Mouse (Mus musculus) gastrocnemius, adult 2 months (tissue): ENCODE measurements around the gene Clec4n. TPM values are rescaled to one million over a fixed set of nuclear protein-coding genes. Genes with fewer than 3 reads are reported as not detected.
"Not testable (repeated sequence)": the region's sequence is repeated elsewhere in the genome, so short reads cannot be mapped to it uniquely, and the experiment has no call there.

Experiments
- DNase-seq: peaks from one replicate; pipeline ENCODE4 v3.0.0; 2022
- H3K27ac ChIP-seq: fragments of 200-600 bp; 2 replicates; pipeline ENCODE4 v1.8.1; 2022; ENCODE audit warnings: mild to moderate bottlenecking
- H3K4me3 ChIP-seq: fragments of 200-600 bp; 2 replicates; pipeline ENCODE4 v1.8.1; 2022; ENCODE audit warnings: mild to moderate bottlenecking, moderate library complexity
- CTCF ChIP-seq: fragments of 200-600 bp; IDR thresholded peaks from 2 replicates; pipeline ENCODE4 v1.8.1; 2022; ENCODE audit warnings: antibody characterized with exemption, mild to moderate bottlenecking, moderate library complexity
- intact Hi-C: fragments of 180-260 bp; cut with DNase I; formaldehyde crosslinking; loops from one replicate; pipeline ENCODE4 v1.15.1; 2025
- long read RNA-seq, 2 experiments: library from polyadenylated mRNA; stranded (forward); transcript quantifications; one replicate each; pipeline ENCODE4 v2.0.0; 2021
- total RNA-seq, 2 experiments: library from RNA; stranded (reverse); gene quantifications; 2 replicates each; pipeline ENCODE4 v1.2.3; 2021

Clec4n gene
- not detected for total RNA-seq
- long read RNA-seq, experiment 1: 0 reads
- long read RNA-seq, experiment 2: 0 reads

DNA sequence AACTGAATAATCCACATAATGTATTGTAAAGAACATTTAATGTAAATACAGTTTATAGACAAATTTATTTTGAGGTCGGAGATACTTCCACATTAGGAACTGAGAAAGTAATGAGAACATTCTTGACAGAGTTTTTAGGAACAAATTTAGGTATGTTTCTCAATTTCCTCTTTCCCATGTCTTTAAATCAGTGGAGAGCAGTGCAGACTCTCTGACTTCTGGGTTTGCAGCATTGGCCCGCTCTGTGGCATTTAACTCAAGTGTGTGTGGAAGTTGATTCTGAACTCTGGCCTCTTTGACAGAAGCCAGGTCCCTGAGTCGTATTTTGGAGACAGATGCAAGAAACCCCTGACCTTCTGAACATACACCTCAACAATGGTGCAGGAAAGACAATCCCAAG is at the start of gene Clec4n:
Clec4n (plus strand) TSS at position 200 of the 400 bp plus-strand sequence.
- intact Hi-C loops: no loop called here
- no peak within 1 kb of the TSS for H3K27ac ChIP-seq
- TF ChIP-seq CTCF: no peak
- H3K4me3 ChIP-seq: no peak within 1 kb of the TSS
- no peak for DNase-seq

DNA sequence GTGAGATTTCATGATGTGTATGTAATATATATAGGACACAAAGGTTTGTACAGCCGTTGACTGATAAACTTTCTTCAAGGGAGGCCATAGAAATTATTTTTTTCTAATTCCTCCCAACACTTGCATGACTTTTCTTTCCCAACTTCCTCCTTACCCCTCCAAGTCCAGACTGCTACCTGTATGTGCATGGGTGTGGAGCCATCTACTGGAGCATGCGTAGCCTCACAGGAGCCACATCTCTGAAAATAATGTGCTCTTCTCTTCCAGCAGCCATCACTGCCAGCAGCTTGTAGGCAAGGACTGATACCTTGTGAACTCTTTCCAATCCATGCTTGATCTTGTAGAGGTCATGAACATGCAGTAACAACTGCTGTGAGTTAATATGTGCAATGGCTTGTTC is 44.8 kb upstream of the Clec4n start:
- peak; percentile 13; the same call in 1 of the 2 replicates for TF ChIP-seq CTCF
- DNase-seq, H3K27ac ChIP-seq, H3K4me3 ChIP-seq, intact Hi-C loops: not testable (repeated sequence)

DNA sequence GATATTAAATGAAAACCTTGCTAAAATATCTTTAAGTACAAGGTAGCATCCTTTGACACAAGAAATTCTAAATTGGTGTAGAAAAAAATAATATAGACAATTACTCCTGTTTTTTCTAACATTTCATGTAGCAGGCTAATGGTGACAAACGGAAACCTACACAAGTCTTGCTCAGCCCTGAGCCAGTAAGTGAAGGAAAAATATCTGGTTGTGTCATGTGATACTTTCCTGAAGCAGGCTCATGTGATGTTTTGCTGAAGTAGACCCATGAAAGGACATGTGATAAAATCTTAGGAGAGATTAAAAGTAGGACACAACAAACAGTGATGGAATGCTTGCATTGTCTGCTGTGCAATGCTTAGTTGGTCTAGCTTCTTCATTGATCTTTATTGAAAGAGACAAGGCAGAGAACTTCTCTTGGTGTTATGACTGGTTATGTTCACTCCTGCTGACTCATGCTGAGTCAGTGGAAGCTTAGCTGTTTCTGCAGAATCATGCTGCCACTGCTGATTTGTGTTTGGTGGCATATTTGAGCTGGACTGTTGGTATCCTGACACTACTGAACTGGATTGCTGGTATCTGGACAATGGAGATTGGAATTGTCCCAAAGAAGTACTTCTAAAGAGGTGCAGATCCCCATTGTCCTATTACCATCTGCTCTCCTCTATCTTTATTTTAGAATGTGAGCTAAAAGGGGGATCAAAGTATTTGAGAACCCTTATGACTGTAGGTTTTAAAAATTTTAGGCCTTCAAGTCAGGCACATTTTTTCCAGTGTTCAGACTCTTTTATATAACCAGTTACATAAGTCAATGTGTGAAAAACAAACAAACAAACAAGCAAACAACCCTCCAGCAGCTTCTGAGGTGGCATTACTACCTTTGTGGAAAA is 22.2 kb upstream of the Clec4n start:
- DNase-seq: no peak
- H3K27ac ChIP-seq: no peak overlapping the region
- intact Hi-C loops: no loop called here
- H3K4me3 ChIP-seq: no peak overlapping the region
- TF ChIP-seq CTCF: no peak

DNA sequence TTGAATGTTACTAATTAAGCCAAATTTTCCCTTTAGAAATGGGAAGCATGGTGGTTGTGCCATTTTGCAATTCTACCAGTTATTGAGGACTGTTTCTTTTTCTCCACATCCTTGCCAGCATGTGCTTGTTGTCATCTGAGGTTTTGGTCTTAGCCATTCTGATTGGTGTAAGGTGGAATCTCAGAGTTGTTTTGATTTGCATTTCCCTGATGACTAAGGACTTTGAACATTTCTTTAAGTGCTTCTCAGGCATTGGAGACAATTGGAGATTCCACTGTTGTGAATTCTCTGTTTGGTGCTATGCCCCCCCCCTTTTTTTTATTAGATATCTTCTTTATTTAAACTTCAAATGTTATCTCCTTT is 21.6 kb upstream of the Clec4n start:
- DNase-seq, H3K27ac ChIP-seq, intact Hi-C loops, H3K4me3 ChIP-seq: not testable (repeated sequence)

DNA sequence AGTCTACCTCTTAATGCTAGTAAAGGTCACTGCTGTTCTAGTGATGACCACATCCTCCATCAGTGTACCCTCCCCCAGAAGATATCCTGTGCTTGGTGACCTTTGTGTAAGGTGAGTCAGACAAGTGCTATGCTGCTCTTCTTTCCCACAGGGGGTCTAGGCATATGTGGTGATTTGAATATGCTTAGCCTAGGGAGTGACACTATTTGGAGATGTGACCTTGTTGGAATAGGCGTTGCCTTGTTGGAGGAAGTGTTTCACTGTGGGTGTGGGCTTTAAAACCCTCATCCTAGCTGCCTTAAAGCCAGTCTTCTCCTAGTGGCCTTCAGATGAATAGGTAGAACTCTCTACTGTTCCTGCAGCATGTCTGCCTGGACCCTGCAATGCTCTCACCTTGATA is 17.9 kb upstream of the Clec4n start:
- H3K27ac ChIP-seq: no peak overlapping the region
- no peak for TF ChIP-seq CTCF
- DNase-seq: no peak
- H3K4me3 ChIP-seq: no peak overlapping the region
- intact Hi-C loops: no loop called here

DNA sequence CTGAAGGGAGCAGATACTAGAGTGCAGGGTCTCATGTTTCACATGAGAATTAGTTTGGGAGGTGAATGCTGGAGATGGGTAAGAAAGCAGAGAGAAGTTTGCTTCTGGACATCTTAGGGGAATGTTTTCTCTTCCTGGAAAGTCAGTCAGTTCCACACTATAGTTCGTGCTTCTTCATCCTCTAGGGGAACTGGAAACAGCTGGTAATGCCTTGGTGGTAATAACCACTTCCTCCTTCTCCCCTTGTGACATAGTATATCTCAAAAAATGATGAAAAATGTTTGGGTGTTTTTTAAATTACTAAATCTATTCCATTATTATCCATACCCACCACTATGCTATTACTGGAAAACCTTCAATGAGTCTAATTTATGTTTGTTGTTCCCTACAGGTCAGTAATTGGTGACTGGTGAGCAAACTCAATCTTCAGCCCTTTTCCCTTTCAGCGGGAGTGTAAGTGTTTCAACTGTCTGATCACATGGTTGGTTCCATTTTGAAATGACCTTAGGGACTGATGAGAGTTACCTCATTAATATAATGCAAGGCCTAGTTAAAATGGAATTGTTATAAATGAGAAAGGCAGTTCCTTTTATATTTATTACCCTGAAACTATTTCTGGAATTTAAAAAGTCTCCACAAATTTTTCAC is 2.0 kb upstream of the Clec4n start:
- intact Hi-C loops: no loop called here
- H3K4me3 ChIP-seq: no peak overlapping the region
- no peak for TF ChIP-seq CTCF
- H3K27ac ChIP-seq: no peak overlapping the region
- no peak for DNase-seq

DNA sequence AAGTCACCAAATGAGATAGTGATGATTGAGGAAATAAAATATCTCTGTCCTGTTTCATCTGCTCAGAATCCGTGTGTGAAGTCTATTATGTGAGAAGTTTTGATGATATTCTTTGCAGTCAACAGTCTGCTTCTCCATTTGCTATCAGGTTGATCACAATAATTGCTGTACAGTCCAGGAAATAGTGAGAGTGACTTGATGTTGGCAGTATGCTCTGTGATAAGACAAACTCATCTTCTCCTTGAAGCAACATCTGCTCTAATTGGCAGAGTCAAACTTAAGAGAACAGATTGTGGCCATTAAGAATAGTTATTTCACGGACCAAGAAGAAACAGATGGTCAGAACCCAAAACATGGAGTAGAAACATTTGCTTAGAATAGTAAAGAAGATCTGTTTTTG is 1.5 kb downstream of the Clec4n start:
- intact Hi-C loops: no loop called here
- TF ChIP-seq CTCF: no peak
- Histone ChIP-seq H3K4me3 (no peak overlapping the region), H3K27ac (no peak overlapping the region)
- no peak for DNase-seq

DNA sequence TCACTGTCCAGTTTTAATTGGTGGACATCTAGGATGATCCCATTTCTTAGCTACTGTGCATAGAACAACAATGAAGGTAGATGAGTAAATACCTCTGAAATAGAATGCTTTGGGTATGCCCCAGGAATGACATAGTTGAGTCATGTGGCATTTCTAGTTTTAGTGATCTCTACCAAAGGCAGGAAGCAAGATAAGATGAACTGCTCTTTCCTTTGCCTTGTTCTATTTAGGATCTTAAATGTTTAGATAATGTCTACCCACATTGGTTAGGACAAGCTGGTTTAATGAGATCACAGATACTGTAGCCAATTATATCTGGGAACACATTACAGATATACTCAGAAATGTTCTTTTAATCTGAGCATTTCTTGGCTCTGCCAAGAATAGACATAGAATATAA is 7.9 kb downstream of the Clec4n start:
- intact Hi-C loops: no loop called here
- H3K27ac ChIP-seq: no peak overlapping the region
- DNase-seq: no peak
- TF ChIP-seq CTCF: no peak
- H3K4me3 ChIP-seq: no peak overlapping the region

DNA sequence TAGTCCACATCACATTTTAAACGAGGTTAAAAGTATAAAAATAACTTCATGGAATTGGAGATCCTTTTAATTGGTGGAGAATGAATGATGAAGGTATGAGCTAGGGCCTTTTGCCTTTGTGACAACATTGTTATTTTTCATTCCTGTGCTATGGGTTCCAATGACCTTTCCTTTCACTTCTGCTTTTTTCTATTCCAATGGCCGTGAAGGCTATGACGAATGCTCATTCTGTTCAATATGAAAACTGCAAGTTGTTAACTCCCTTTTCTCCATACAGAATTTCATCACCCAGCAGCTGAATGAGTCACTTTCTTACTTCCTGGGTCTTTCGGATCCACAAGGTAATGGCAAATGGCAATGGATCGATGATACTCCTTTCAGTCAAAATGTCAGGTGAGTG is 14.6 kb downstream of the Clec4n start:
- TF ChIP-seq CTCF: no peak
- intact Hi-C loops: no loop called here
- no peak for DNase-seq

DNA sequence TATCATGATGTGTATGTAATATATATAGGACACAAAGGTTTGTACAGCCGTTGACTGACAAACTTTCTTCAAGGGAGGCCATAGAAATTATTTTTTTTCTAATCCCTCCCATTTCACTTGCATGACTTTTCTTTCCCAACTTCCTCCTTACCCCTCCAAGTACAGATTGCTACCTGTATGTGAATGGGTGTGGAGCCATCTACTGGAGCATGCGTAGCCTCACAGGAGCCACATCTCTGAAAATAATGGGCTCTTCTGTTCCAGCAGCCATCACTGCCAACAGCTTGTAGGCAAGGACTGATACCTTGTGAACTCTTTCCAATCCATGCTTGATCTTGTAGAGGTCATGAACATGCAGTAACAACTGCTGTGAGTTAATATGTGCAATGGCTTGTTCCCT is 19.2 kb downstream of the Clec4n start:
- DNase-seq, H3K27ac ChIP-seq, H3K4me3 ChIP-seq, intact Hi-C loops: not testable (repeated sequence)

More for the DNA sequence above, 14.6 kb downstream of the Clec4n start:
- Histone ChIP-seq H3K27ac (no peak overlapping the region), H3K4me3 (no peak overlapping the region)

DNA sequence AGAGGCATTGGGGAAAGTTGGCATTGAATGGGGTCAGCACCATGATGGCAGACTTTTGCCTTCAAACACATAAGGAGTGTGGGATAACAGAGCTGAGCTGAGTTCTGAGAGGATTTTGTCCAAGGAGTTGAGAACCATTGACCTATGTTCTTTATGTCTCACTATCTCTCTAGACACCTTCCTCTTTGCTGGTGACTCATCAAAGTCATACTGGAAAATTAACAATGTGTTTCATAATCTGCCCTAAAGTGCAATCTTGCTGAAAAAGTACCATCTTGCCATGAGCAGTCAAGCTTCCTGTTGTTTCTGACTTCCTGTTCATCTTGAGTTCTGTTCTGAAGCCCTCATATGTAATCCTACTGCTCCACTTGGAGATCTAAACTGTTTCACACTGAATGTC is 23.1 kb downstream of the Clec4n start:
- H3K27ac ChIP-seq: no peak overlapping the region
- intact Hi-C loops: no loop called here
- no peak for TF ChIP-seq CTCF
- no peak overlapping the region for H3K4me3 ChIP-seq
- no peak for DNase-seq

DNA sequence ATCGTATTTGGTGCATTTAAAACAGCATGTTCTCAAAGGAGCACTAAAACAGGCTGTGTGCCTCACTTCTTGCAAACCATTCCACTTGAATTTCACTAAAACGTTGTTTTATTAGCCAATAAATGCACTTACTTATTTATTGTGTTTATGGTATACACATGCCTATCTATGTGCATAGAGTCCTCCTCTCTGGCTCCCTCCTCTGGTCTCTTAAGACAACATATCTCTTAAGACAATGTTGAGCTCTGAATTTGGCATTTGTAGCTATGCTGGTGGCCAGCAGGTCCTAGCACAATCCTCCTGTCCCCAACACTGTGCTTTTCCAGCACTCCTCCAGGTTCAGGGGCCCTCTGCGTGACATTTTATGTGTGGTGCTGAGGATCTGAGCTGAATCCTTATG is 29.3 kb downstream of the Clec4n start:
- intact Hi-C loops: no loop called here
- Histone ChIP-seq H3K27ac (no peak overlapping the region), H3K4me3 (no peak overlapping the region)
- no peak for DNase-seq
- no peak for TF ChIP-seq CTCF

DNA sequence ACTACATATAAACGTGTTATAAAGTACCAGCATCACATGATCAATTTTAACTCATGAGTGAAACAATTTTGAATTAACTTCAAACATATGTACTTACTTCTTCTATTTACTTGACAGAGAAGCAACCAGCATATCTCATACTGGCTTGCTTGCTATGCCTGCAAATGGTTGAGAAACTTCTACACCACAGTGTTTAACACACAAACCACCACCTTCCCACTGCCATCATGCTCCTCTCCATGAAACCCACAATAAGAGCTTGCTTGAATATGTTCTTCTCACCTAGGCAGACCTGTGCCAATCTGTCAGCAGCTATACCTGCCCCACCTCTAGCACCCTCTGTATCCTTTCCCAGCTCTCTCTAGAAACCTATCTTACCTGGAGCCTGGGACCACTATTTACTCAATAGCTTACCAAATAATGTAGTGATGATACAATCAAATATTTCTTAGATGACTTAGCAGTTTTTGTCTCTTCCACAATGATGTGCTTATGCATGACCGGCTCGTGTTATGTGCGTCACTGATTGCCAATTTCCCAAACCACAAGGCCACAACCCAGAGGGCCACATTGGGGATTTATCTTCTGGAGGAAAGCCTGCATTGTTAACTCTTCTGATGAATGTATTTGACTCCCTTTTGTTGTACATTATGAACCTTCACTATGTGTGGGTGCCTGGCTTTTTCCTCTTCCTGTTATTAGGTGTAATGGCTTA is 30.4 kb downstream of the Clec4n start:
- TF ChIP-seq CTCF: no peak
- no peak overlapping the region for H3K27ac ChIP-seq
- no peak overlapping the region for H3K4me3 ChIP-seq
- intact Hi-C loops: no loop called here
- DNase-seq: no peak
